Mouse (Mus musculus) stomach, embryonic 14.5 days (tissue): Measurements from ENCODE around the gene Hist1h2ab. TPM values are rescaled to one million over a fixed set of nuclear protein-coding genes. Genes with fewer than 3 reads are reported as not detected.

Source experiments
- ATAC-seq: fragments of 200-750 bp; cut with Nextera tagmentation; 2 replicates; pipeline ENCODE4 v1.8.0; 2017; ENCODE audit warnings: low read depth, moderate TSS enrichment; ENCODE audit not compliant: insufficient number of reproducible peaks, insufficient read depth, low FRiP score
- H3K27ac ChIP-seq: fragments of 300-500 bp; sonication (generic); 2 replicates; pipeline ENCODE4 v1.5.1; 2014; ENCODE audit warnings: mild to moderate bottlenecking, low read length, moderate library complexity, mixed read lengths
- H3K27me3 ChIP-seq: fragments of 300-500 bp; sonication (generic); 2 replicates; pipeline ENCODE4 v1.6.1; 2014; ENCODE audit warnings: low read length, control low read depth, mixed read lengths; ENCODE audit not compliant: control insufficient read depth, insufficient read depth
- H3K36me3 ChIP-seq: fragments of 300-500 bp; sonication (generic); 2 replicates; pipeline ENCODE4 v1.6.1; 2014; ENCODE audit warnings: mild to moderate bottlenecking, control low read depth, low read length, moderate library complexity, mixed read lengths; ENCODE audit not compliant: control insufficient read depth, insufficient read depth
- H3K4me1 ChIP-seq: fragments of 300-500 bp; sonication (generic); 2 replicates; pipeline ENCODE4 v1.6.1; 2014; ENCODE audit warnings: low read length, control low read depth, mixed read lengths; ENCODE audit not compliant: control insufficient read depth, insufficient read depth
- H3K4me2 ChIP-seq: fragments of 300-500 bp; sonication (generic); replicated peaks from 2 replicates; pipeline ENCODE4 v1.6.1; 2014; ENCODE audit warnings: low read depth, low read length, control low read depth
- H3K4me3 ChIP-seq: fragments of 300-500 bp; sonication (generic); 2 replicates; pipeline ENCODE4 v1.5.1; 2014; ENCODE audit warnings: low read depth, low read length, control low read depth
- H3K9ac ChIP-seq: fragments of 300-500 bp; sonication (generic); replicated peaks from 2 replicates; pipeline ENCODE4 v1.6.1; 2014; ENCODE audit warnings: low read depth, mild to moderate bottlenecking, control low read depth, low read length, moderate library complexity, mixed read lengths
- H3K9me3 ChIP-seq: fragments of 300-500 bp; sonication (generic); 2 replicates; pipeline ENCODE4 v1.6.1; 2016; ENCODE audit warnings: low read depth, low read length, control low read depth; ENCODE audit not compliant: control insufficient read depth
- WGBS: fragments of 180-500 bp; shearing (Covaris S2); extraction: QIAGEN DNeasy Blood & Tissue Kit; methylation state at CpG from one replicate; pipeline ENCODE4 v1.1.7; 2014; 5-methylcytosine and 5-hydroxymethylcytosine counted together
- polyA plus RNA-seq: library from polyadenylated mRNA; unstranded; fragments of >200 nt; fragmentation: Nextera tagmentation; extraction: Ambion mirVana; gene quantifications from 2 replicates; pipeline ENCODE4 v1.2.1, GENCODE M21; 2014

Gene Hist1h2ab
- polyA plus RNA-seq, 1 experiment from 2014 or later, result 50.2 TPM

DNA sequence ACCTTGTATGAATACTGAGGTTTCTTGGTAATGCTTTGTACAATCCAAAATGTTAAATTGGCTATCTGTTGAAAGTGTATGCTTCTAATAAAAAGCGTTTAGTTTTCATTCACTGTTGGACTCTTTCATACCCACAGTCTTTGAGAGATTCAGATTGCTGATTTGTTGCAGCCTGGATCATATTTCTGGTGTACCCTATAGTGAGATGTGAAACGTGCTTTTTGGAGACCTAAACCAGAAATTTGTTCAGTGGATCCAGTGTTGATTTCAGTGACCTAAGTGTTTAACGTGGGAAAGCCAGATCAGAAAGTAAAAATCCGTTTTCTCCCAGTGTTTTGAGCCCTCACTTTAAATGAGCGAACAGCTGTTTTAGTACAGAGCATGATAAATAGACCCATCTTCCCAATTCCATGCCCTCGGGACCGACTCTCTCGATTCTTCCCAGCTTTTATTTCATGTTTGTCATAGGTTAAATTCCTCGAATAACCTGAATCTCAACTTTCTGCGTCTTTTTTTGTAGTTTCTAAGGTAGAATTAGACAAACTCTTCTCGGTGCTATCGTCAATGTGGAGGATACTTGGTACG lies 10.6 kb upstream of the Hist1h2ab start:
- Histone ChIP-seq H3K27me3 (no peaks in the 10 kb centered on the region), H3K4me1 (peaks cover 17% of the 10 kb centered on the region; the same call in 1 of the 2 replicates), H3K9ac (peak overlapping the region; percentile 92), H3K4me2 (peak overlapping the region; percentile 91), H3K4me3 (peak overlapping the region; percentile 63), H3K36me3 (no peaks in the 10 kb centered on the region), H3K9me3 (no peaks in the 10 kb centered on the region), H3K27ac (peak overlapping the region; percentile 99)
- ATAC-seq, result no peak
- WGBS, result 15% methylated on average over 13 of the region's 13 CpGs

DNA sequence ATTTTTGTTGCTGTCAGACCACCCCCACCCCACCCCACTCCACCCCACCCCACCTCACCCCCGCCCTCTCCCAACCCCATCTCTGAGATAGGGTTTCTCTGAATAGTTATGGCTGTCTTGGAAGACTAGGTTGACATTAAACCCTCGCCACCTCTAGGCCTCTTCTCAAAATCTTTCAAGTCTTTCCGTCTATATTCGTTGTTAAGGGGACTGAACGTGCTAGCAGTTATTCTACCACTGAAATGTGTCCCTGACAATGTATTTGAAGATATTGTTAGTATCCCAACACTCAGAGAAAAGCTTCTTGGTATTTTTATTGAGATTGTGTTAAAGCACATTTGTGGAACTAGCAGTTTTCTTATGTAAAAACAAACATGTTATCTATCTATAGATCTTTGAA lies 10.0 kb upstream of the Hist1h2ab start:
- H3K4me3 ChIP-seq, result peak overlapping the region; percentile 63

GRCm38 (mm10) chr13:23742007-23742406 lies 8.9 kb upstream of the Hist1h2ab start:
- no peak overlapping the region for H3K9ac ChIP-seq
- H3K27me3 ChIP-seq, result no peaks in the 10 kb centered on the region
- H3K9me3 ChIP-seq, result no peaks in the 10 kb centered on the region
- H3K4me3 ChIP-seq, result no peak overlapping the region
- H3K27ac ChIP-seq, result no peak overlapping the region
- no peaks in the 10 kb centered on the region for H3K36me3 ChIP-seq
- peaks cover 17% of the 10 kb centered on the region; the same call in 1 of the 2 replicates for H3K4me1 ChIP-seq
- no peak for ATAC-seq
- H3K4me2 ChIP-seq, result no peak overlapping the region

More for the DNA sequence above, 10.0 kb upstream of the Hist1h2ab start:
- H3K27me3 ChIP-seq, result no peaks in the 10 kb centered on the region
- ATAC-seq, result no peak
- 49% methylated on average over 5 of the region's 5 CpGs for WGBS
- H3K9me3 ChIP-seq, result no peaks in the 10 kb centered on the region
- H3K4me1 ChIP-seq, result peaks cover 17% of the 10 kb centered on the region; the same call in 1 of the 2 replicates
- H3K4me2 ChIP-seq, result peak overlapping the region; percentile 91
- no peak overlapping the region; the same call in 1 of the 2 replicates for H3K27ac ChIP-seq
- no peaks in the 10 kb centered on the region for H3K36me3 ChIP-seq
- H3K9ac ChIP-seq, result peak overlapping the region; percentile 92; the same call in 1 of the 2 replicates

GRCm38 (mm10) chr13:23743215-23743614 lies 7.7 kb upstream of the Hist1h2ab start:
- no peak for ATAC-seq
- Histone ChIP-seq H3K4me3 (no peak overlapping the region), H3K9ac (no peak overlapping the region), H3K4me1 (peaks cover 16% of the 10 kb centered on the region), H3K27ac (no peak overlapping the region), H3K36me3 (no peaks in the 10 kb centered on the region), H3K9me3 (no peaks in the 10 kb centered on the region), H3K27me3 (no peaks in the 10 kb centered on the region), H3K4me2 (no peak overlapping the region)
- WGBS, result 79% methylated on average over 5 of the region's 5 CpGs

GRCm38 (mm10) chr13:23743963-23744362 lies 7.0 kb upstream of the Hist1h2ab start:
- no peaks in the 10 kb centered on the region for H3K9me3 ChIP-seq
- H3K4me2 ChIP-seq, result peak overlapping the region; percentile 71
- no peaks in the 10 kb centered on the region for H3K36me3 ChIP-seq
- H3K27ac ChIP-seq, result peak overlapping the region; percentile 82
- peaks cover 20% of the 10 kb centered on the region for H3K4me1 ChIP-seq
- no peak for ATAC-seq
- H3K9ac ChIP-seq, result no peak overlapping the region
- WGBS, result 31% methylated on average over 4 of the region's 4 CpGs
- peak overlapping the region; percentile 35 for H3K4me3 ChIP-seq
- no peaks in the 10 kb centered on the region for H3K27me3 ChIP-seq

DNA sequence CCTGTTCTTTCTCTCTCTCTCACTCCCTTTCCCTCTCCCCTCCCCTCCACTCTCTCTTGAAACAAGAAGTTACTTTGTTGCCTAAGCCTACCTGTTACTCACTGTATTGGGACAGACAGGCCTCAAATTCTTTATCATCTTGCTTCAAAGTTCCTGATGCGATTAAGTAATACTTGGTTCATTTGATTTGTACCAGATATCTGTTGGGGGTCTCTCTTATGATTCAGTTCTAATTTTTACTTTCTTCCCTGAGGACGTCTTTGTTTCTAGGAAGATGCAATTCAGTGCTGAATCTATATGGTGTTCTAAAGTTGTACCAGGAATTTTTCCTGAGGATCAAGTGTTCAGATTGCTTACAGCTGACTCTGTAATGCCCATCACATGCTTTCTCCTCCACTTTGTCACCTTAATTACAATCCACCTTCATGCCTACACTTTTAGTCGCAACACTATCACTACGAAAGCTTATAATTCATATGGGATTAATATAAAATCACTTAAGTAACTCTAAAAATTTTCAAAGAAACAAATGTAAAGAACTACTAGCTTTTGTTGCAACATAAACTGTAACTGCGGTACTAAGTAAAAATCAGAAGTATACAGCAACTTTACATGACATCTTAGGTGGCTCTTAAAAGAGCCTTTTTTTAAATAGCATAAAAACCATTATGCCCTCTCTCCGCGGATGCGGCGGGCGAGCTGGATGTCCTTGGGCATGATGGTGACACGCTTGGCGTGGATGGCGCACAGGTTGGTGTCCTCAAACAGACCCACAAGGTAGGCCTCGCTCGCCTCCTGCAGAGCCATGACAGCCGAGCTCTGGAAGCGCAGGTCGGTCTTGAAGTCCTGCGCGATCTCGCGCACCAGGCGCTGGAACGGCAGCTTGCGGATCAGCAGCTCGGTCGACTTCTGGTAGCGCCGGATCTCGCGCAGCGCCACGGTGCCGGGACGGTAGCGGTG lies 6.2 kb upstream of the Hist1h2ab start:
- Histone ChIP-seq H3K4me2 (peak overlapping the region; percentile 71), H3K9ac (peak overlapping the region; percentile 57), H3K4me3 (peak overlapping the region; percentile 35), H3K36me3 (no peaks in the 10 kb centered on the region), H3K4me1 (peaks cover 18% of the 10 kb centered on the region), H3K27ac (peak overlapping the region; percentile 82), H3K9me3 (no peaks in the 10 kb centered on the region), H3K27me3 (no peaks in the 10 kb centered on the region)
- WGBS, result under 1% methylated on average over 16 of the region's 36 CpGs
- no peak for ATAC-seq

GRCm38 (mm10) chr13:23745381-23746161 lies 5.4 kb upstream of the Hist1h2ab start, which contains the start of gene Hist1h3c:
Hist1h3c (minus strand) TSS chr13:23745602.
- Histone ChIP-seq H3K27me3 (no peaks in the 10 kb centered on the region), H3K27ac (peak within 1 kb of the TSS; percentile 99), H3K9ac (peak within 1 kb of the TSS; percentile 71), H3K4me1 (peaks cover 14% of the 10 kb centered on the region), H3K4me2 (peak within 1 kb of the TSS; percentile 71), H3K4me3 (peak within 1 kb of the TSS; percentile 35), H3K36me3 (no peaks in the 10 kb centered on the region), H3K9me3 (no peaks in the 10 kb centered on the region)
- ATAC-seq, result peak; percentile 68
- under 1% methylated on average over 28 of the region's 28 CpGs for WGBS
